Mouse (Mus musculus): ENCODE measurements around the gene Gsdme.

DNA sequence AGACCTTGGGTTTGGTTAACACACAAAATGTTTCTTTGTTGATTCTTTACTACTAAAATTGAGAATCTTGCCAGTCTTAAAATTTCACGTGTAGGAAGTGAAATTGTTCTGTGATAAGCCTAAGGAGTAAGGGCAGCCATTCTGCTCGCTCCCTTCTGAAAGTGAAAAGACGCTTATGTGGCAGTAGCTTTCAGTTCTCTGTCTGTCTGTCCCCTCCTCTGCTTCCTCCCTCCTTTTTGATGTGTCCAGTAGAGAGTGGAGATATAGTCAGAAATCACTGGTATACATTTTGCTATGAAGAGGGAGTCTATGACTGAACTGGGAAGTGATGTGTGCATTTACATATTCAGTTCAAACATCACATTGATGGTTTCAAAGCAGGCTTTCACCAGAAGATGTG lies 70.8 kb downstream of the Gsdme start:
- TF ChIP-seq POLR2A (IDR thresholded peaks at IDR 0.05; ENCODE audit: low read depth, low read length), result no peak
- no peak for TF ChIP-seq CTCF (conservative IDR thresholded peaks at IDR 0.05; ENCODE audit: insufficient read depth, insufficient read length, low read depth, low read length)

Data from kidney, adult 2 months (tissue).